Mouse (Mus musculus) mature B cell (primary cell): ENCODE data around the gene Hsd3b7.
"Not testable (repeated sequence)": the region's sequence is repeated elsewhere in the genome, so short reads cannot be mapped to it uniquely, and the experiment has no call there.

Experiments
- in situ Hi-C: fragments of 300-500 bp; cut with MboI; formaldehyde crosslinking; loops from 2 replicates; pipeline ENCODE4 v1.14.3; 2019

The Hsd3b7 gene

GRCm38 (mm10) chr7:127775837-127776236 lies 24.6 kb upstream of the Hsd3b7 start:
- in situ Hi-C loops = not testable (repeated sequence)

DNA sequence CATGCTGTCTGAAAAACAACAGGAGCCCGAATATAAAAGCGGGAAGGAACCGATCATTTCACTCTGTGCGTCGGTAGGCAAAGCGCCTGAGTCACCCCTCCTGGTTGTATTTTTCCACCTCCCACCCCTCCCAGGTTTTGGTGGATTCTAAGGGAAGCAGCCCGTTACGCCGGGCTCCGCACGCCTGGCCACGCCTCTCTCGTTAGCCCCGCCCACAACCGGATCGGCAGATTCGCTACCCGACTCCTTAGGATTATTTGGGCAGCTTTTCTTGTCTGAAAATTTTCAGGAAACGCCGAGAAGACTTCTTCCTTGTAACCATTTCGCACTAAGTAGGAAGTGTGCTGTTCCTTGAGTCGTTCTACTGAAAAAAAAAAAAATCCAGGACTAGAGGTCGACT lies 24.0 kb upstream of the Hsd3b7 start, which contains the start of gene Setd1a:
Setd1a (plus strand) TSS at position 245 of the 400 bp plus-strand sequence.
- in situ Hi-C loops = no loop called here

DNA sequence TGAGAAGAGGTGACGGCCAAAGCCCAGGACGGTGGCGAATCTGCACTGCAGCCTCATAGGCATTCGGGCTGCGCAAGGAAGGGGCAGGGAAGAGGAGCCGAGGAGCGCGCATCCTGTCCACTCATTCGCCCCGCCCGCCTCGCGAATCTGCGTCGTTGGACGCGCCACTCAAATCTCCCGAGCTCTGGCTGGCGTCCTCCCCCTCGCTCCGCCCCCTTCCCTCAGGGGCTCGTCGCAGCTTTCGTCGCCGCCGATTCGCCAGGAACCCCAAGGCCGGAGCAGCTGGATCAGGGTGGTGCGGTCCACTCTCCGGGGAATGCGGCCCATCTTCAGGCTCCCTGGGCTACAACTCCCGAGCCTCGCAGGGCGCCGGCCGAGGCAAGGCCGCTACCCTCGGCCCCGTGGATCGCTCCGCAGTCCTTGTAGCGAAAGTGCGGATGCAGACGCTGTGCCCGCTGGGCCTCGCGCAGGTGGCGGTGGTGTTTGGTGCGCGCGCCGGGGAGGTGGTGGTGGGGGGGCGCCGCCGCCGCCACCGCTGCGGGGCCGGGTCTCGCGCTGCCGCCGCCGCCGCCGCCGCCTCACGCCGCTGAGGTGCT lies 23.4 kb upstream of the Hsd3b7 start:
- in situ Hi-C loops = no loop called here

- in situ Hi-C loops = no loop called here
These were observed 22.7 kb upstream of the Hsd3b7 start for GRCm38 (mm10) chr7:127777474-127778266.

DNA sequence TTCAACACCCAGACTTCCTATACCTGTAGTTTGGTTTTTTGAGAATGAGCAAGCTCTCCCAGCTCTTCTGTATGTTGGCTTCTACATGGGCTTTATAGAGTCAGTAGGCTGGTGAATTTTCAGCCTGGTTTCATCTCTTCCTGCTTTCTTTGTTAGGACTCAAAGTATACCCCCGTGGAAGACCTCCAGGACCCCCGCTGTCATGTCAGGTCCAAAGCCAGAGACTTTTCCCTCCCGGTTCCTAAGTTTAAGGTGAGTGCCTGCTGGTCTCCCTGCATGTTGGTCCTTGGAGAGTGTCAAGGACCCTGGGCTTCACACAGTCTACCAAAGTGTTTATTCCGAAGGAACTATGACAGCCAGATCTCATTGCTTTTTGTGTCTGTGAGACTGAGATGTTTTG lies 22.1 kb upstream of the Hsd3b7 start:
- in situ Hi-C loops = no loop called here

DNA sequence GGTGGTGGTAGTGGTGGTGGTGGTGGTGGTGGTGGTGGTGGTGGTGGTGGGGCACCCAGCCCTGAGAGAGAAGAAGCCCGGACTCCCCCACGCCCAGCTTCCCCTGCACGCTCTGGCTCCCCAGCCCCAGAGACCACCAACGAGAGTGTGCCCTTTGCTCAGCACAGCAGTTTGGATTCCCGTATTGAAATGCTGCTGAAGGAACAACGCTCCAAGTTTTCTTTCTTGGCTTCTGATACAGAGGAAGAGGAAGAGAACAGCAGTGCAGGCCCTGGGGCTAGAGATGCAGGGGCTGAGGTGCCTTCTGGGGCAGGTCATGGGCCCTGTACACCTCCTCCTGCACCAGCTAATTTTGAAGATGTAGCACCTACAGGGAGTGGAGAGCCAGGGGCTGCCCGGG lies 15.1 kb upstream of the Hsd3b7 start, which contains the start of gene Gm49388:
Gm49388 (plus strand) TSS at position 301 of the 400 bp plus-strand sequence.
- in situ Hi-C loops = no loop called here

GRCm38 (mm10) chr7:127797076-127797845 lies 3.1 kb upstream of the Hsd3b7 start:
- in situ Hi-C loops = no loop called here

DNA sequence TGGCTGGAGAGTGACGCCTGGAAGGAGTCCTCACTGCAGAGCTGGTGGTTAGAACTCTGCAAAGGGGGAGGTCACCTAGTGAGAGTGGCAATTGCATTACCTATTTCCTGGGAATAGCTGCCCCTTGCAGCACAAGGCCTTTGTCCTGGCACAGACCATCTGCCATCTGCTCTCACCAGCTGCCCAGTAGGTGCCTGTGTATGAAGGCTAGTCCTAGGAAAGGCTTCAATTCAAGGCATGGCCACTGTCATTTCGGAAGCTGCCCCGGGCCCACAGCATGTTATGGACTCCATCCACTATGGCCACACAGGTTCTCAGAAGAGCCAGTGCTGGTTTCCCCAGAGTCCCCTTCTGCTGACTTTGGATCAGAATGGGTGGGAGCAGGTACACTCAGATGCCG lies 1.8 kb upstream of the Hsd3b7 start:
- in situ Hi-C loops = no loop called here

GRCm38 (mm10) chr7:127799211-127799610 lies 1.2 kb upstream of the Hsd3b7 start:
- in situ Hi-C loops = no loop called here

- in situ Hi-C loops = no loop called here
These were observed 666 bp upstream of the Hsd3b7 start for GRCm38 (mm10) chr7:127799738-127800137.

DNA sequence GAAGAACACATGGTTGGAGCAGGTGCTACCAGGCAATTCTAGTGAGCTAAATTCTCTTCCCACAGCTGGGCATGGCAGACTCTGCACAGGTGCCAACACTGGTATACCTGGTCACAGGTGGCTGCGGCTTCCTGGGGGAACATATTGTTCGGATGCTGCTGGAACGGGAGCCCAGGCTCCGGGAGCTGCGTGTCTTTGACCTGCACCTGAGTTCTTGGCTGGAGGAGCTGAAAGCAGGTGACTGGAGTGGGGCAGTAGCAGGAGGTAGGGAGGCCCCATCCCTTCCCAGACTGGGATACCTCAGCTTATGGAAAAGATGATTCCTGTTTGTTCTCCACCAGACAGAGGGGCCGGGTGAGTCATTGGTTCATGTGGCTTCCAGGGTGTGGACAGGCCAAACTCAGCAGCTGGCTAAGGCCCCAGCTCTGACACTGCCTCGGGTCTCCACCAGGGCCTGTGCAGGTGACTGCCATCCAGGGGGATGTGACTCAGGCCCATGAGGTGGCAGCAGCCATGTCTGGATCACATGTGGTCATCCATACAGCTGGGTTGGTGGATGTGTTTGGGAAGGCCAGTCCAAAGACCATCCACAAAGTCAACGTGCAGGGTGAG lies 712 bp downstream of the Hsd3b7 start:
- in situ Hi-C loops = no loop called here

DNA sequence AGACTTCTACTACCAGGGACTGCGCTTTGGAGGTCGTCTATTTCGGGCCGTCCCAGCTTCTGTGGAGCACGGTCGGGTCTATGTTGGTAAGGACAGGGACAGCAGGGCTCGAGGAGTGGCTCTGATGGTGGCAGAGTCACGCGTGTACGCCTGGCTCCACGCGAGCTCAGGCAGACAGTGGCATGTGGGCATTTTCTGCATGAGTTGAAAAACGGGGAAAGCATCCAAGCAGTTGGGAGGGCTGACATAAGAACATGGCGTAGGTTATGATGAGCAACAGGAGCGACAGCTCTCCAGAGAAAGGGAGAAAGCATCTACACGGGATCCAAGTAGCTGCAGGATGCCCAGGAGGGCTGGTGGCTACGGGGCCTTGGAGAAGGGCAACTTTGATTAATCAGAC lies 1.9 kb downstream of the Hsd3b7 start:
- in situ Hi-C loops = no loop called here

- in situ Hi-C loops = no loop called here
These were observed 8.4 kb downstream of the Hsd3b7 start for GRCm38 (mm10) chr7:127808821-127809220.

DNA sequence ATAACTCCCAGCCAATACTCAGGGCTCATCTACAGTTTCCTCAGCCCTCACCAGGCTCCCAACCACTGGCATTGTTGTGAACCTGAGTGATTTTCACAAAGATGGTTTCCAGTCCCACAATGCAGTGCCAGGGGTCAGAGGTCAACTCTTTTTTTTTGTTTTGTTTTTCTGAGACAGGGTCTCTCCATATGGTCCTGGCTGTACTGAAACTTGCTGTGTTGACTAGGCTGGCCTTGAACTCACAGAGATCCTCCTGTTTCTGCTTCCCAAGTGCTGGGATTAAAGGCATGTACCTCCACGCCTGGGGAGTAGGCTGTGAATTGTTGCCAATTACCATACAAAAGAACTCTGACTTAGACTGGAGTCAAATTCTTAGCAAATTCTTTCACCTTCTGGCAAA lies 9.4 kb downstream of the Hsd3b7 start:
- in situ Hi-C loops = no loop called here

DNA sequence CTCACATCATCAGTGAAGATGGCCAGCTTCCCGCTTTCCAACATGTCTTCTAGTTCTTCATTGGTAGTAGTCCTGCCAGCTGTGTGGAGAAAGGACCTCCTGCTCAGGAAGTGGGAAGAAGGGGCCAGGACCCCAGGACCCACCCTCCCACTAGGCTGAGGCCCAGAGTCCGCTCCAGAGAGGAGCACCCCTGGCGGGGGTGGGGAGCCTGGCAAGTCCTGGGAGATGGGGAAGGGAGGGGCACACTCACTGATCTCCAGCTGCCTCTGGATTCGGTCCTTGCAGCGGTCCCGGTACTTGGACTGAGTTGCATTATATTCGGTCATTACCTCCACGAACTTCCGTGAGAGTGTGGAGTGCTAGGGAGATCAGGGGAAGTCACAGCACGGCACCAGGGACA lies 10.2 kb downstream of the Hsd3b7 start:
- in situ Hi-C loops = no loop called here

- in situ Hi-C loops = no loop called here
These were observed 10.8 kb downstream of the Hsd3b7 start for GRCm38 (mm10) chr7:127811240-127811639.

- in situ Hi-C loops = no loop called here
These were observed 11.9 kb downstream of the Hsd3b7 start for GRCm38 (mm10) chr7:127812292-127812691.

DNA sequence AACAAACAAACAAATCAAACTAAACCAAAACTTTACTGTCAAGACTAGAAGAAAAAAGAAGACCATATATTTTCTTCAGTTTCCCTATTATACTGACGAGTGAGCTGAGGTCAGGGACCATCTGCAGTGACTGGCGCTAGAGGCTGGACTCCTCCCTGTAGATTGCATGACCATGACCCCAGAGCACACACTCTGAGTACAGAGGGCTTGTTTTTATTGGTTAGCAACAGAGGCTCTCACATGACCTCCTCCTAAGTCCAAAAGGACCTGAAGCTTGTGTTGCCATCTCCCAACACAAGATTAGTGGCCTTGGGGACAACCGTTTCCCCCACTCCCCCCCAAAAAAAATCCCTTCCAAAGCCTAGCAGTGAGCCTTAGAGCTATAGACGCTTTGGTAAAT lies 13.4 kb downstream of the Hsd3b7 start:
- in situ Hi-C loops = no loop called here

DNA sequence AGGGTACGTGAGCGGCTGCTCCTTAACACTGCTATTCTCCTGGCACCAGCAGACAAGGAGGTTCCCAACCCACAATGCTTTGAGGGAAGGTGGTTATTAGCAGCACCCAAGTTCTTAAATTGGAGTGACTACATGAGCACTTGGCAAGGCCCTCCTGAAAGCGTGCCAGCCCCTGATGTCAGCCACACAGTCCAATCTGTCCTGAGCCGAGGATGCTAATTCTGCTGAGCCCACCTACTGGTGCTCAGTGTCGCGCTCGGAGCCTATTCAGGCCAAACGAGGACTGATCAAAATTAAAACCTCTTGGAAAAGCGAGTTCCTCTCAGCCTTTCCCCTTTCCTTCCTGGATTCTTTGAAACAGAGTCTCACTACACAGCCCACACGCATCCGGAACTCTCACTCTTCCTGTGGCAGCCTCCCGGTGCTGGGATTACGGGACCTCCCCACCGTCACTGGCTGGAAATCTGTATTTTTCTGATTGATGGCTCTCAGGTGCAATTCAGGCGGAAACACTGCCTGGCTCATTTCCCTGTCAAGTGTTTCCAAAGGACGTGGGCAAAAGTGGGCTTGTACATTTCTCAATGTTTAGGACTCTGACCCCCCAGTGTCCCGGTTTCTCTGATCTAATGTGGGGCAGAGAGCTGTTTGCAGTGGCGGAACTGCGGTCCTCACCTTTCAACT lies 14.0 kb downstream of the Hsd3b7 start:
- in situ Hi-C loops = no loop called here

- in situ Hi-C loops = no loop called here
These were observed 14.8 kb downstream of the Hsd3b7 start for GRCm38 (mm10) chr7:127815116-127815665.
